Mouse (Mus musculus): ENCODE measurements around the gene Slc38a2. TPM values are rescaled to one million over a fixed set of nuclear protein-coding genes. Genes with fewer than 3 reads are reported as not detected.

Slc38a2 gene
- polyA plus RNA-seq (2014; fragmentation: Nextera tagmentation; extraction: Ambion mirVana), result 191 TPM in 2 replicates

DNA sequence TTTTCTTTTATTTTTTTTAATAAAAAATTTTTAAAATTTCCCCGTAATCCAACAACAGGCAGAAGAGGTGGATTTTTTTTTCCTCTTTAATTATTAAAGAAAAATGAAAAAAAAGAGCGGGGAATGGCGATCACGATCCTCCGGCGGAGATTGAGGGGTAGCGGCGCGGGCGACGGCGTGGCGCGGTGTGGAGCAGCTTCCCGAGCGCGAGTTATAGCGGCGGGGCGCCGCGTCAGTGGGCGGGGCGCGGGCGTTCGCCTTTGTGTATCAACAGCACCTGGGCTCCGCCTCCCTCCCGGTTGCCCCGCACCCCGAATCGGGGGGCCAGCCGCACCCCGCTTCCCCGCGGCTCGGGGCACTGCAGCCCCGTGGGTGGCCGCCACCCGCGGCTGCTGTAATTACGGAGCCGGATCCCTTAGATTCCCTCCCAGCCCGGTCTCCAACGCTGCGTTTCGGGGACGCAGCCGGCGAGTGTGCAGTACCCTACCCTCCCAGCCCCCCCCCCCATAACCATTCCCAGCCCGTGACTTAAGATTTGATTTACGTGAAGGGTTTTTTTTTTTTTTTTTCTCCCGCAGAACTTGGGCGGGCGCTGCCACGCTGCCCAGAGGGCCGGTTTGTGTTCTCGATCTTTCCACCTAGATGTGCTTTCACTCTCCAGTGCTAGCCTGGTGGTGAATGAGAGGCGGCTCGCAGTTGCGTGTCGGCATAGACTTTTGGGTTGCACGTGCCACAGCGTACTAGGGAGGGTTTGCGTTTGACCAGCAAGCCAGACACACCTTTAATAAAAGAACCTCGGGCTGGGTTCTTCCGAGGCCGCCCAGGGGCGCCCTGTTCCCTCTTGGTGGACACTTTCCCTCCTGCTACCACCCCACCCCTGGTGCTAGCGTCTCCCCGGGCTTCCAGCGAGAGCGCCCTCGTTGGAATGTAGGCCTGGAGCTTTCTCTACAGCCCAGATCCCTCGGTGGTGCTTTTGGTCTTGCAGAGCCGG, at the start of gene Slc38a2:
TSS of gene Slc38a2 (minus strand) at position 210 of the 991 bp plus-strand sequence.
- Histone ChIP-seq H3K9me3 (ENCODE audit: control insufficient read depth, low read length) (no peaks in the 10 kb centered on the region), H3K36me3 (ENCODE audit: control insufficient read depth, insufficient read depth, low read length) (peaks cover 38% of the 10 kb centered on the region), H3K27me3 (ENCODE audit: control insufficient read depth, insufficient read depth, low read length) (no peaks in the 10 kb centered on the region), H3K4me1 (ENCODE audit: control insufficient read depth in 2 of 2, insufficient read depth in 2 of 2, low read length in 2 of 2) (peaks cover 16 to 27% of the 10 kb centered on the region in 2 experiments), H3K9ac (ENCODE audit: low read length) (peak within 1 kb of the TSS; percentile 100), H3K4me2 (ENCODE audit: low read length) (peak within 1 kb of the TSS; percentile 77), H3K4me3 (ENCODE audit: control insufficient read depth in 1 of 2, insufficient read depth in 1 of 2, low read depth in 1 of 2, low read length in 2 of 2) (peak within 1 kb of the TSS; percentile 96 to 99), H3K27ac (replicated peaks in 1 of 2; ENCODE audit: control insufficient read depth in 1 of 2, insufficient read depth in 1 of 2, low read depth in 2 of 2, low read length in 2 of 2) (peak within 1 kb of the TSS; percentile 99 to 100)
- ATAC-seq (ENCODE audit: insufficient number of reproducible peaks, insufficient read depth, low FRiP score, low read depth), result peak; percentile 76
- WGBS, result under 1% methylated on average over 70 of the region's 76 CpGs

- H3K4me2 ChIP-seq (ENCODE audit: low read length), result peak overlapping the region; percentile 54
- no peaks in the 10 kb centered on the region for H3K27me3 ChIP-seq (ENCODE audit: control insufficient read depth, insufficient read depth, low read length)
- H3K27ac ChIP-seq (replicated peaks in 1 of 2; ENCODE audit: control insufficient read depth in 1 of 2, insufficient read depth in 1 of 2, low read depth in 2 of 2, low read length in 2 of 2), result peak overlapping the region; percentile 96 to 100
- WGBS, result 18% methylated on average over 10 of the region's 10 CpGs
- no peaks in the 10 kb centered on the region for H3K9me3 ChIP-seq (ENCODE audit: control insufficient read depth, low read length)
- H3K4me1 ChIP-seq (ENCODE audit: control insufficient read depth in 2 of 2, insufficient read depth in 2 of 2, low read length in 2 of 2), result peaks cover 24 to 51% of the 10 kb centered on the region in 2 experiments
- no peaks in the 10 kb centered on the region for H3K36me3 ChIP-seq (ENCODE audit: control insufficient read depth, insufficient read depth, low read length)
- ATAC-seq (ENCODE audit: insufficient number of reproducible peaks, insufficient read depth, low FRiP score, low read depth), result peak; percentile 74
- H3K9ac ChIP-seq (ENCODE audit: low read length), result peak overlapping the region; percentile 75
- 0 out of 4 replicates have a peak overlapping the region, but pooled peaks of 1 of the 2 experiments have one; percentile 0 for H3K4me3 ChIP-seq (ENCODE audit: control insufficient read depth in 1 of 2, insufficient read depth in 1 of 2, low read depth in 1 of 2, low read length in 2 of 2)
Measured at GRCm38 (mm10) chr15:96749101-96749500, 49.6 kb upstream of the Slc38a2 start.

GRCm38 (mm10) chr15:96747551-96747950, 48.0 kb upstream of the Slc38a2 start:
- no peaks in the 10 kb centered on the region for H3K36me3 ChIP-seq (ENCODE audit: control insufficient read depth, insufficient read depth, low read length)
- 74% methylated on average over 11 of the region's 11 CpGs for WGBS
- no peak overlapping the region for H3K9ac ChIP-seq (ENCODE audit: low read length)
- no peak overlapping the region for H3K4me3 ChIP-seq (ENCODE audit: control insufficient read depth in 1 of 2, insufficient read depth in 1 of 2, low read depth in 1 of 2, low read length in 2 of 2)
- H3K4me1 ChIP-seq (ENCODE audit: control insufficient read depth in 2 of 2, insufficient read depth in 2 of 2, low read length in 2 of 2), result peaks cover 30 to 62% of the 10 kb centered on the region in 2 experiments
- no peak for ATAC-seq (ENCODE audit: insufficient number of reproducible peaks, insufficient read depth, low FRiP score, low read depth)
- H3K4me2 ChIP-seq (ENCODE audit: low read length), result no peak overlapping the region
- H3K27me3 ChIP-seq (ENCODE audit: control insufficient read depth, insufficient read depth, low read length), result no peaks in the 10 kb centered on the region
- H3K27ac ChIP-seq (replicated peaks in 1 of 2; ENCODE audit: control insufficient read depth in 1 of 2, insufficient read depth in 1 of 2, low read depth in 2 of 2, low read length in 2 of 2), result peak overlapping the region in 1 of 2 experiments; percentile 100; a peak in 2 of 4 replicates
- no peaks in the 10 kb centered on the region for H3K9me3 ChIP-seq (ENCODE audit: control insufficient read depth, low read length)

DNA sequence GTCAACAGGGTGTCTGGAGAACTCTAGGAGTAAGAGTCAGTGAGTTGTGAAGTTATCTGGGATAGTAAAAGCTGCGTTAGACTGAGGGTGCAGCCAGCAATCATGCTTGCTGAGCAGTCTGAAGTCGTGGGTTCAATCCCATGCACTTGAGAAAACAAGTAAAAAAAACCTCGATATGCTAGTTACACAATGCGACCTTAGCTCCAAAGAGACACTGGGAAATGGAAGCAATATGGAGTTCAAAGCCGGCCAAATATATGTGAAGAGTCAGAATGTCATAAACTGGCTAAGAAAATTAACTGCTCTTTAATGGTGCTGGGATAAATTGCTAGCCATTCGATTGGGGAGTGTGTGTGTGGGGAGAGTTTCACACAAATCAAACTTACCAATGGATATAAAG, 47.5 kb upstream of the Slc38a2 start:
- Histone ChIP-seq H3K27me3 (ENCODE audit: control insufficient read depth, insufficient read depth, low read length) (no peaks in the 10 kb centered on the region), H3K4me2 (ENCODE audit: low read length) (no peak overlapping the region), H3K27ac (replicated peaks in 1 of 2; ENCODE audit: control insufficient read depth in 1 of 2, insufficient read depth in 1 of 2, low read depth in 2 of 2, low read length in 2 of 2) (peak overlapping the region in 1 of 2 experiments; percentile 100; a peak in 2 of 4 replicates), H3K9ac (ENCODE audit: low read length) (no peak overlapping the region), H3K4me3 (ENCODE audit: control insufficient read depth in 1 of 2, insufficient read depth in 1 of 2, low read depth in 1 of 2, low read length in 2 of 2) (no peak overlapping the region), H3K4me1 (ENCODE audit: control insufficient read depth in 2 of 2, insufficient read depth in 2 of 2, low read length in 2 of 2) (peaks cover 29 to 61% of the 10 kb centered on the region in 2 experiments), H3K36me3 (ENCODE audit: control insufficient read depth, insufficient read depth, low read length) (no peaks in the 10 kb centered on the region), H3K9me3 (ENCODE audit: control insufficient read depth, low read length) (no peaks in the 10 kb centered on the region)
- WGBS, result 70% methylated on average over 6 of the region's 6 CpGs
- ATAC-seq (ENCODE audit: insufficient number of reproducible peaks, insufficient read depth, low FRiP score, low read depth), result no peak

GRCm38 (mm10) chr15:96745299-96745698, 45.8 kb upstream of the Slc38a2 start:
- no peaks in the 10 kb centered on the region for H3K27me3 ChIP-seq (ENCODE audit: control insufficient read depth, insufficient read depth, low read length)
- no peaks in the 10 kb centered on the region for H3K9me3 ChIP-seq (ENCODE audit: control insufficient read depth, low read length)
- WGBS, result 96% methylated on average over 1 of the region's 1 CpGs
- no peaks in the 10 kb centered on the region for H3K36me3 ChIP-seq (ENCODE audit: control insufficient read depth, insufficient read depth, low read length)
- H3K4me3 ChIP-seq (ENCODE audit: control insufficient read depth in 1 of 2, insufficient read depth in 1 of 2, low read depth in 1 of 2, low read length in 2 of 2), result no peak overlapping the region
- no peak for ATAC-seq (ENCODE audit: insufficient number of reproducible peaks, insufficient read depth, low FRiP score, low read depth)
- peaks cover 16 to 51% of the 10 kb centered on the region in 2 experiments for H3K4me1 ChIP-seq (ENCODE audit: control insufficient read depth in 2 of 2, insufficient read depth in 2 of 2, low read length in 2 of 2)
- H3K27ac ChIP-seq (replicated peaks in 1 of 2; ENCODE audit: control insufficient read depth in 1 of 2, insufficient read depth in 1 of 2, low read depth in 2 of 2, low read length in 2 of 2), result peak overlapping the region in 1 of 2 experiments; percentile 93; a peak in 1 of 4 replicates
- no peak overlapping the region for H3K4me2 ChIP-seq (ENCODE audit: low read length)
- H3K9ac ChIP-seq (ENCODE audit: low read length), result no peak overlapping the region

DNA sequence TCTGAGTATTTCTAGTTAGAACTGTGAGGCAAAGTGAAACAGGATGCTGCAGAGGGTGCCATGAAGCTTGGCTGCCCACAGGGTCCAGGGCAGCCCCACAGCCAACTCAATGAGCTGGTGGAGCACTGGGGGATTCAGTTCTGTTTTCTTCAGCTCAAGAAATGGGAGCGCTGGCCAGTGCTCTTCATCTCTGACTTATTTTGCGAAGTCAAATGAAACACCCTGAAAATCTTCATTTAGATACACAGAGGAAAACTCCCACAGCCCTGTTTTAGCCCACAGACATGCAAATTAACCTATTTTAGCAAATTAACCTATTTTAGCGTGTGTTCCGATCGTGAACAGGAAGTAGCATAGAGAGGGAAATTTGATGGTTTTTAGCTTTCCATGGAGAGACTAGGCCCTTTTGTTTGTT, 45.4 kb upstream of the Slc38a2 start:
- peak overlapping the region; percentile 46 for H3K9ac ChIP-seq (ENCODE audit: low read length)
- H3K27ac ChIP-seq (replicated peaks in 1 of 2; ENCODE audit: control insufficient read depth in 1 of 2, insufficient read depth in 1 of 2, low read depth in 2 of 2, low read length in 2 of 2), result peak overlapping the region; percentile 89 to 93
- peak overlapping the region; percentile 34 for H3K4me2 ChIP-seq (ENCODE audit: low read length)
- peaks cover 16 to 47% of the 10 kb centered on the region in 2 experiments for H3K4me1 ChIP-seq (ENCODE audit: control insufficient read depth in 2 of 2, insufficient read depth in 2 of 2, low read length in 2 of 2)
- no peak overlapping the region for H3K4me3 ChIP-seq (ENCODE audit: control insufficient read depth in 1 of 2, insufficient read depth in 1 of 2, low read depth in 1 of 2, low read length in 2 of 2)
- H3K36me3 ChIP-seq (ENCODE audit: control insufficient read depth, insufficient read depth, low read length), result no peaks in the 10 kb centered on the region
- no peak for ATAC-seq (ENCODE audit: insufficient number of reproducible peaks, insufficient read depth, low FRiP score, low read depth)
- no peaks in the 10 kb centered on the region for H3K27me3 ChIP-seq (ENCODE audit: control insufficient read depth, insufficient read depth, low read length)
- WGBS, result 93% methylated on average over 5 of the region's 5 CpGs
- H3K9me3 ChIP-seq (ENCODE audit: control insufficient read depth, low read length), result no peaks in the 10 kb centered on the region

GRCm38 (mm10) chr15:96744153-96744881, 44.8 kb upstream of the Slc38a2 start:
- peak overlapping the region; percentile 46 for H3K9ac ChIP-seq (ENCODE audit: low read length)
- peak; percentile 73 for ATAC-seq (ENCODE audit: insufficient number of reproducible peaks, insufficient read depth, low FRiP score, low read depth)
- H3K27ac ChIP-seq (replicated peaks in 1 of 2; ENCODE audit: control insufficient read depth in 1 of 2, insufficient read depth in 1 of 2, low read depth in 2 of 2, low read length in 2 of 2), result peak overlapping the region; percentile 89 to 93
- no peak overlapping the region for H3K4me3 ChIP-seq (ENCODE audit: control insufficient read depth in 1 of 2, insufficient read depth in 1 of 2, low read depth in 1 of 2, low read length in 2 of 2)
- H3K9me3 ChIP-seq (ENCODE audit: control insufficient read depth, low read length), result no peaks in the 10 kb centered on the region
- 6% methylated on average over 18 of the region's 18 CpGs for WGBS
- peaks cover 13 to 41% of the 10 kb centered on the region in 2 experiments for H3K4me1 ChIP-seq (ENCODE audit: control insufficient read depth in 2 of 2, insufficient read depth in 2 of 2, low read length in 2 of 2)
- H3K36me3 ChIP-seq (ENCODE audit: control insufficient read depth, insufficient read depth, low read length), result no peaks in the 10 kb centered on the region
- H3K4me2 ChIP-seq (ENCODE audit: low read length), result peak overlapping the region; percentile 34
- H3K27me3 ChIP-seq (ENCODE audit: control insufficient read depth, insufficient read depth, low read length), result no peaks in the 10 kb centered on the region
